Mouse (Mus musculus): Measurements from ENCODE around the gene Adam30. TPM values are rescaled to one million over a fixed set of nuclear protein-coding genes. Genes with fewer than 3 reads are reported as not detected.
"Not testable (repeated sequence)": the region's sequence is repeated elsewhere in the genome, so short reads cannot be mapped to it uniquely, and the experiment has no call there.

Adam30 gene
- not detected in 2 replicates for polyA plus RNA-seq (2015; fragmentation: Nextera tagmentation; extraction: Ambion mirVana)

DNA sequence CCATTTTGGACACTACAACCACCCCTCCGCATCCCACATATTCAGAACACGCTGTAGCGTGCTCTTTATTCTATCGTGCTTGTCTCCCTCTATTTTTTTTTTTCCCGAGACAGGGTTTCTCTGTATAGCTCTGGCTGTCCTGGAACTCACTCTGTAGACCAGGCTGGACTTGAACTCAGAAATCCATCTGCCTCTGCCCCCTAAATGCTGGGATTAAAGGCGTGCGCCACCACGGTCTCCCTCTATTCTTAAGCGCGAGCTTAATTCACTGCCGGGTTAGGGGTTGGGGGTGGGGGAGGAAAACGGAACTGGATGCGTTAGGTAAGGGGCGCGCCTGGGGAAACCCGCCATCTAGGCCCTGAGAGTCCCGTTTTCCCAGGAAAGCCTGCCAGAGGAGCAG lies at the start of gene Adam30:
Gene Adam30, plus strand, starts transcription at position 301 of the 400 bp plus-strand sequence.
- 91% methylated on average over 17 of the region's 17 CpGs for WGBS
- H3K4me2 ChIP-seq (replicated peaks) = no peak within 1 kb of the TSS
- H3K27ac ChIP-seq (replicated peaks) = no peak within 1 kb of the TSS
- ATAC-seq (replicated peaks) = no peak
- no peaks in the 10 kb centered on the region for H3K27me3 ChIP-seq
- H3K9me3 ChIP-seq = no peaks in the 10 kb centered on the region
- H3K4me3 ChIP-seq = no peak within 1 kb of the TSS
- H3K4me1 ChIP-seq = no peaks in the 10 kb centered on the region
- no peaks in the 10 kb centered on the region for H3K36me3 ChIP-seq
- no peak within 1 kb of the TSS for H3K9ac ChIP-seq (replicated peaks)

DNA sequence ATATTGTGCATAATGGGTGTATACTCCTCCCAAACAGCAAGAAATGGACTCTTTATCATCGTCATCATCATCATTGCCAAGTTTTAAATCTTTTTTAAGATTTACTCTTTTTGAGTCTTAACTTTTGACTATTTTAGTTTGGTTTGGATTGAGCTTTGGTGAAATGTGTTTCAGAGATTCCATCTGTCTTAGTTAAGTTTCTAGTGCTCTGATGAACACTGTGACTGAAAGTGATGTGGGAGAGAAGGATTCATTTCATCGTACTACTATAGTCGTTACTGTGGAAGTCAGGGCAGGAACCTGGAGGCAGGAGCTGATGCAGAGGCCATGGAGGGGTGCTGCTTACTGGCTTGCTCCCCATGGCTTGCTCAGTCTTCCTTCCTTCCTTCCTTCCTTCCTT lies 42.2 kb upstream of the Adam30 start:
- Histone ChIP-seq H3K4me2 (replicated peaks) (no peak overlapping the region), H3K4me1 (no peaks in the 10 kb centered on the region), H3K9ac (replicated peaks) (no peak overlapping the region), H3K36me3 (peaks cover 21% of the 10 kb centered on the region), H3K9me3 (no peaks in the 10 kb centered on the region), H3K4me3 (no peak overlapping the region), H3K27me3 (no peaks in the 10 kb centered on the region), H3K27ac (replicated peaks) (no peak overlapping the region)
- WGBS = 95% methylated on average over 3 of the region's 3 CpGs
- no peak for ATAC-seq (replicated peaks)

DNA sequence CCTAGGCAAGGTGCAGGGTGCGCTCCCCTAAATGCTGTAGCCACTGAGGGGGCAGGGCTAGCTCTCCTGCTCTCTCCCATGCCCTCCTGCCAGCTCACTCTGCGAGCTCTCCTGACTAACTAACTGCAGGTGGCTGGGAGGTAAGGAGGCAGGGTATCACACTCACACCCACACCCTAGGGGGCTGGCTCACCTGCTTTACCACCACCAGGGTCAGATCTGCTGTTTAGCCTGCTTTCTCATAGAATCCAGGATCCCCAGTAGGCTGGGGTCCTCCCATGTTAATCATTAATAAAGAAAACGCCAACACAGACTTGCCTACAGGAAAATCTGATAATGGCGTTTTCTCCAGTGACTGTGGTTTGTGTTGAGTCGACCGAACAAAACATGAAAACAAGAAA lies 41.1 kb upstream of the Adam30 start:
- no peak overlapping the region for H3K9ac ChIP-seq (replicated peaks)
- ATAC-seq (replicated peaks) = no peak
- peaks cover 21% of the 10 kb centered on the region for H3K36me3 ChIP-seq

DNA sequence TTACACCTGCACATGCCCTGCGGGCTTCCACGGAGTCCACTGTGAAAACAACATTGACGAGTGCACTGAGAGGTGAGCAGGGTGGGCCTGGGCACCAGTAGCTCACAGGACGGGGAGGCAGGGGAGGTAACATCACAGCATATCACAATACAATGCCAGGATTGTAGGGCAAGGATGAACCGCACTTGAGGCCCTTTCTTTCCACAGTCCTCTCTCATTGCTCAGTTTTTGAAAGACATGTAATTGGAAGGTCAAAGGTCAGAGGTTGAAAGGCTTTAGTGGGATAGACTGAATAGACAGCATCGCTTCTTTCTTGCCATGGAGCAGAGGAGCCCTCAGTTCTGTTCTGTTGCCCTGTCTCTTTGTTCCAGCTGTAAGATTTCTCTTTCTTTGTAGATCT lies 39.5 kb upstream of the Adam30 start:
- Histone ChIP-seq H3K27ac (replicated peaks) (no peak overlapping the region), H3K4me2 (replicated peaks) (no peak overlapping the region), H3K27me3 (no peaks in the 10 kb centered on the region), H3K4me3 (no peak overlapping the region), H3K9ac (replicated peaks) (no peak overlapping the region), H3K9me3 (no peaks in the 10 kb centered on the region), H3K36me3 (peaks cover 24% of the 10 kb centered on the region), H3K4me1 (no peaks in the 10 kb centered on the region)
- 47% methylated on average over 6 of the region's 6 CpGs for WGBS
- no peak for ATAC-seq (replicated peaks)

More for the DNA sequence above, 41.1 kb upstream of the Adam30 start:
- Histone ChIP-seq H3K4me3 (no peak overlapping the region), H3K4me2 (replicated peaks) (no peak overlapping the region), H3K9me3 (no peaks in the 10 kb centered on the region), H3K27me3 (no peaks in the 10 kb centered on the region), H3K27ac (replicated peaks) (no peak overlapping the region), H3K4me1 (no peaks in the 10 kb centered on the region)
- WGBS = 91% methylated on average over 6 of the region's 6 CpGs

DNA sequence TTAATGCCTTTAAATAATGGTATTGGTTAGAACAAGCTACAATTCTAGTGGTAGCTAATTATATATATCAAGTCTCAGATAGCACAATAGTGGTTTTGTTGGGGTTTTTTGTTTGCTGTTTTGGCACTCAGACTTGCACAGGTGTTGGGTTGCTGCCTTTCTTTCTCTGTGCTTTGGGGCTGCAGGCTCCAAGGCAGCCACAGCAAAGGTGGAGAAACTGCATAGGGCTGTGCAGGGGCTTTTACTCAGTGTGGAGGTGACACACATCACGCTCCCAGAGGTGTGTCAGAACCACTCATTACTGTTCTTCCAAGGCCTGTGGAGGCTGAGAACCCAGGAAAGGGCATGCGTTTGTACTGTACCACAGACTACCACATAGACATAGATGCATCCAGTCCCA lies 32.7 kb upstream of the Adam30 start:
- no peak for ATAC-seq (replicated peaks)
- H3K9me3 ChIP-seq = no peaks in the 10 kb centered on the region
- peaks cover 16% of the 10 kb centered on the region for H3K36me3 ChIP-seq
- no peaks in the 10 kb centered on the region for H3K27me3 ChIP-seq
- H3K27ac ChIP-seq (replicated peaks) = no peak overlapping the region
- WGBS = 96% methylated on average over 2 of the region's 2 CpGs
- no peak overlapping the region for H3K9ac ChIP-seq (replicated peaks)
- H3K4me1 ChIP-seq = no peaks in the 10 kb centered on the region
- no peak overlapping the region for H3K4me2 ChIP-seq (replicated peaks)
- H3K4me3 ChIP-seq = no peak overlapping the region

DNA sequence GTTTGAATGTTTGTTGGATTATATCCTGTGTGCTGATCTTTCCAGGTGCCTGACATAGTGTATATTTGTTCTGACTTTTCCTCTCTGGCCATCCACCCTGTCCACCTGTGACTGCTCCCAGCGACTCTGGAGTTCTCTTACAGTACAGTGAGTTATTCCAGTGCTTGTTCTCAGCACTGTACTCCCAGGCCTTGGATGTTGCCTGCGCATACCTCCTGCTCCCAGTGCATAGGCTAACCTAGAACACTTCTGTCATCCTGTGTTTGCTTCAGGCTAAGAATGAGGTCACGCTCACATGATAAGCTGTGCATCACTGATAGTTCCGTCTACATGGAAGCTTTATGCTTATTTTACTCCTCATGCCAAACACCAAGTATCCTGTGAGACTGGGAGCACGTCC lies 31.7 kb upstream of the Adam30 start:
- peaks cover 13% of the 10 kb centered on the region for H3K36me3 ChIP-seq
- H3K27ac ChIP-seq (replicated peaks) = no peak overlapping the region
- H3K4me1 ChIP-seq = no peaks in the 10 kb centered on the region
- H3K4me2 ChIP-seq (replicated peaks) = no peak overlapping the region
- no peaks in the 10 kb centered on the region for H3K9me3 ChIP-seq
- ATAC-seq (replicated peaks) = no peak
- H3K9ac ChIP-seq (replicated peaks) = no peak overlapping the region
- WGBS = 90% methylated on average over 5 of the region's 5 CpGs
- no peak overlapping the region for H3K4me3 ChIP-seq
- H3K27me3 ChIP-seq = no peaks in the 10 kb centered on the region

DNA sequence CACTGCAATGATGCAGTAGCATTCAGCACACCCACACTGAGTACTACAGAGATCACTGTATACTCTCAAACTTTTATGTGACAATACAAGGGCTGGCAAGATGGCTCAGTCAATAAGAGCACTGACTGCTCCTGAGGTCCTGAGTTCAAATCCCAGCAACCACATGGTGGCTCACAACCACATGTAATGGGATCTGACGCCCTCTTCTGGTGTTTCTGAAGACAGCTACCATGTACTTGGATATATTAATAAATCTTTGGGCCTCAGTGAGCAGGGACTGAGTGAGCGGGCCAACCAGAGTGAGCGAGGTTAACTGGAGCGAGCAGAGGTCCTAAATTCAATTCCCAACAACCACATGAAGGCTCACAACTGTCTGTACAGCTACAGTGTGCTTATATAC lies 28.3 kb upstream of the Adam30 start:
- not testable (repeated sequence) for H3K4me3 ChIP-seq; H3K27me3 ChIP-seq; H3K4me2 ChIP-seq (replicated peaks); ATAC-seq (replicated peaks); H3K27ac ChIP-seq (replicated peaks); H3K9me3 ChIP-seq; H3K4me1 ChIP-seq; H3K9ac ChIP-seq (replicated peaks)
- peaks cover 10% of the 10 kb centered on the region for H3K36me3 ChIP-seq
- 92% methylated on average over 4 of the region's 4 CpGs for WGBS

DNA sequence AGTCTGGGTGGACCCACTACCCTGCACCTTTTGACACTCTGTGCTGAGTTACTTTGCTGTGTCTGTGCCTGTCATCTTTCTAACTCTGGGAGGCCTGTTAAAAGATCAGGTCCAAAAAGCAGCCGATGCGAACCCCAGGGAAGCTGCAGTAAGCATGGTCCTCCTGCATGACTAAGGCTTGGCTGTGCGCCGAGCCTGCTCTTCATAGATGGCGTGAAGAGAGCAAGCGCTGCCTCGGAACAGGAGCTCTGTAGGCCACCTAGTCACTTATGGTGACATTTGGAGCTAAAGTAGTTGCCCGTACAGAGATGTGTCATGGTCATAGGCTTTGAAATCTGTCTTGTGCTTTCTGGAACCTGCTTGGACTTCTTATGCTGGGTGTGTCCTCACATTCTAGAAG lies 27.8 kb upstream of the Adam30 start:
- H3K9ac ChIP-seq (replicated peaks) = no peak overlapping the region
- peaks cover 10% of the 10 kb centered on the region for H3K36me3 ChIP-seq
- H3K4me1 ChIP-seq = no peaks in the 10 kb centered on the region
- 92% methylated on average over 8 of the region's 8 CpGs for WGBS
- no peak overlapping the region for H3K4me2 ChIP-seq (replicated peaks)
- H3K9me3 ChIP-seq = no peaks in the 10 kb centered on the region
- no peak overlapping the region for H3K27ac ChIP-seq (replicated peaks)
- ATAC-seq (replicated peaks) = no peak
- no peak overlapping the region for H3K4me3 ChIP-seq
- no peaks in the 10 kb centered on the region for H3K27me3 ChIP-seq

DNA sequence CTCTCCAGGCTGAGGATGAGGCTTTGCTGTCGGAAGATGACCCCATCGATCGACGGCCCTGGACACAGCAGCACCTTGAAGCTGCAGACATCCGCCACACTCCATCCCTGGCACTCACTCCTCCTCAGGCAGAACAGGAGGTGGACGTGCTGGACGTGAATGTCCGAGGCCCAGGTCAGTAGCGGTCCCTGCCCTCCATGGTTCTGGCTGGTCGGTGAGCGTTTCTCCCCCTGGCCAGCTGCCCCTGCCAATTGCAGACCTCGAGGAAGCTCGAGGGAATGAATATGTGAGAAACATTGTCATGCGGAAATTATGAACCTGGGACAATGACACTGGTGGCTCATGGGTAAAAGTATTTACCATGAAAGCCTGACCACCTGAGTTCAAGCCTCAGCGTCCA lies 19.0 kb upstream of the Adam30 start:
- Histone ChIP-seq H3K9me3 (no peaks in the 10 kb centered on the region), H3K4me2 (replicated peaks) (no peak overlapping the region), H3K27ac (replicated peaks) (no peak overlapping the region), H3K4me1 (no peaks in the 10 kb centered on the region), H3K9ac (replicated peaks) (no peak overlapping the region), H3K27me3 (no peaks in the 10 kb centered on the region), H3K36me3 (peaks cover 47% of the 10 kb centered on the region), H3K4me3 (no peak overlapping the region)
- no peak for ATAC-seq (replicated peaks)
- 93% methylated on average over 15 of the region's 15 CpGs for WGBS

DNA sequence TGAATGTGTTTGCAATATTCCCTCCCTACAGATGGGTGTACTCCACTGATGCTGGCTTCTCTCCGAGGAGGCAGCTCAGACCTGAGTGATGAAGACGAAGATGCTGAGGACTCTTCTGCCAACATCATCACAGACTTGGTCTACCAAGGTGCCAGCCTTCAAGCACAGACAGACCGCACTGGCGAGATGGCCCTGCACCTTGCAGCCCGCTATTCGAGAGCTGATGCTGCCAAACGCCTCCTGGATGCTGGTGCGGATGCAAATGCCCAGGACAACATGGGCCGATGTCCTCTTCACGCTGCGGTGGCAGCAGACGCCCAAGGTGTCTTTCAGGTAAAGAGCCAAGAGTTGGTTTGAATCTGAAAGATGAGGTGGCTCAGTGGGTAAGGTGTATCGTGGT lies 17.6 kb upstream of the Adam30 start:
- Histone ChIP-seq H3K27me3 (no peaks in the 10 kb centered on the region), H3K27ac (replicated peaks) (no peak overlapping the region), H3K36me3 (peaks cover 57% of the 10 kb centered on the region), H3K4me3 (no peak overlapping the region), H3K9me3 (no peaks in the 10 kb centered on the region), H3K4me2 (replicated peaks) (no peak overlapping the region), H3K4me1 (no peaks in the 10 kb centered on the region), H3K9ac (replicated peaks) (no peak overlapping the region)
- 94% methylated on average over 13 of the region's 13 CpGs for WGBS
- no peak for ATAC-seq (replicated peaks)

DNA sequence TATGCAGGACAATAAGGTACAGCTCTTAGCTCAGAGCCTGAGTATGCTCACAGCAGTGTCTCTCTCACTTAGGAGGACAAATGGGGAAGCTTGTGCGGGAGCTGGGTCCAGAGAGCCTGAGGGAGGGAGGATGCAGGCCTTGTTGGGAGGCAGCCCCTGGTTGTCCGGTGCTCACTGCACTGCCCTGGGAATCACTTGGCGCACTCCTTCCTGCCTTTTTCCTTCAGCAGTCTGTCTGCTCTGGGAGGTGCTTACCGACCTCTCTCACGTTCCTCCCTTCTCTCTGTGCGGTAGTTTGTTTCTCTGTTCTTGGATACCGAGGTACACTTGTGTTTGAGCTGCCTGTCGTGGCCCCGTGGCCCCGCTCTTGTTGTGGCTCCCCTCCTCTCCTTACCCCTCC lies 15.2 kb upstream of the Adam30 start:
- no peaks in the 10 kb centered on the region for H3K4me1 ChIP-seq
- no peak overlapping the region for H3K27ac ChIP-seq (replicated peaks)
- no peaks in the 10 kb centered on the region for H3K27me3 ChIP-seq
- H3K9me3 ChIP-seq = no peaks in the 10 kb centered on the region
- no peak overlapping the region for H3K4me2 ChIP-seq (replicated peaks)
- no peak overlapping the region for H3K9ac ChIP-seq (replicated peaks)
- no peak overlapping the region for H3K4me3 ChIP-seq
- 79% methylated on average over 10 of the region's 10 CpGs for WGBS
- H3K36me3 ChIP-seq = peaks cover 45% of the 10 kb centered on the region
- no peak for ATAC-seq (replicated peaks)

DNA sequence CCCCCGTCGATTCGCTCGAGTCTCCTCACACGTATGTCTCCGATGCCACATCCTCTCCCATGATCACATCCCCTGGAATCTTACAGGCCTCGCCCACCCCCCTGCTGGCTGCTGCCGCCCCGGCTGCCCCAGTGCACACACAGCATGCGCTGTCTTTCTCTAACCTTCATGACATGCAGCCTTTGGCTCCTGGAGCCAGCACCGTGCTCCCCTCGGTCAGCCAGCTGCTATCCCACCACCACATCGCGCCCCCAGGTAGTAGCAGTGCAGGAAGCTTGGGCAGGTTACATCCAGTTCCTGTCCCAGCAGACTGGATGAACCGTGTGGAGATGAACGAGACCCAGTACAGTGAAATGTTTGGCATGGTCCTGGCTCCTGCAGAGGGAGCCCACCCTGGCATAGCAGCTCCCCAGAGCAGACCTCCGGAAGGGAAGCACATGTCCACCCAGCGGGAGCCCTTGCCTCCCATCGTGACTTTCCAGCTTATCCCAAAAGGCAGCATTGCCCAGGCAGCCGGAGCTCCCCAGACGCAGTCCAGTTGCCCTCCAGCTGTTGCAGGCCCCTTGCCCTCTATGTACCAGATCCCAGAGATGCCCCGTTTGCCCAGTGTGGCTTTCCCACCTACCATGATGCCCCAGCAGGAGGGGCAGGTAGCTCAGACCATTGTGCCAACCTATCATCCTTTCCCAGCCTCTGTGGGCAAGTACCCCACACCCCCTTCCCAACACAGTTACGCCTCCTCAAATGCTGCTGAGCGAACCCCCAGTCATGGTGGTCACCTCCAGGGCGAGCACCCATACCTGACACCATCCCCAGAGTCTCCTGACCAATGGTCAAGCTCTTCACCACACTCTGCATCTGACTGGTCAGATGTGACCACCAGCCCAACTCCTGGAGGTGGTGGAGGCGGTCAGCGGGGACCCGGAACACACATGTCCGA lies 13.7 kb upstream of the Adam30 start:
- Histone ChIP-seq H3K4me3 (no peak overlapping the region), H3K9me3 (no peaks in the 10 kb centered on the region), H3K27ac (replicated peaks) (no peak overlapping the region), H3K36me3 (peaks cover 43% of the 10 kb centered on the region), H3K4me1 (no peaks in the 10 kb centered on the region), H3K4me2 (replicated peaks) (no peak overlapping the region), H3K27me3 (no peaks in the 10 kb centered on the region), H3K9ac (replicated peaks) (no peak overlapping the region)
- WGBS = 95% methylated on average over 29 of the region's 29 CpGs
- no peak for ATAC-seq (replicated peaks)

DNA sequence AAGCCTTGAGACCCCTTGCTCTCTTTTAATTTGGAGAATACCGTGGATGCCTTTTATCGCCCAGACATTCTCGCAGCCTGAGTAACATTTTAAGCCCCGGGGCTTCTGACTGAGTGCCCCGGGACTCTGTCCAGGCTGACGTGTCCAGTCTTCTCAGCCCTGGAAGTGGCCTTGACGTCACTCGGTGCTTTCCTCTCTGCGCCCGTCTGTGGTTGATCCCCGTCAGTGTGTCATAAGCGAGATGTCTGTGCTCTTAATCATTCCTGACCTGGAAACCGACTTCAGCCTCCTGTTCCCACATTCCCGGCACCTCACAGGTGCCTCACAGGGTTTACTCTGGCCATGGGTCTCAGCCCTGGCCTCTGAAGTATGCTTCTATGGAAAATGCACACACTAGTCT lies 12.7 kb upstream of the Adam30 start:
- Histone ChIP-seq H3K27me3 (no peaks in the 10 kb centered on the region), H3K27ac (replicated peaks) (no peak overlapping the region), H3K9me3 (no peaks in the 10 kb centered on the region), H3K4me3 (no peak overlapping the region), H3K4me1 (no peaks in the 10 kb centered on the region), H3K4me2 (replicated peaks) (no peak overlapping the region), H3K36me3 (peaks cover 34% of the 10 kb centered on the region), H3K9ac (replicated peaks) (no peak overlapping the region)
- WGBS = 95% methylated on average over 14 of the region's 14 CpGs
- no peak for ATAC-seq (replicated peaks)
